8 mouse cellular contexts compared by ENCODE assay signal in the genomic region with DNA sequence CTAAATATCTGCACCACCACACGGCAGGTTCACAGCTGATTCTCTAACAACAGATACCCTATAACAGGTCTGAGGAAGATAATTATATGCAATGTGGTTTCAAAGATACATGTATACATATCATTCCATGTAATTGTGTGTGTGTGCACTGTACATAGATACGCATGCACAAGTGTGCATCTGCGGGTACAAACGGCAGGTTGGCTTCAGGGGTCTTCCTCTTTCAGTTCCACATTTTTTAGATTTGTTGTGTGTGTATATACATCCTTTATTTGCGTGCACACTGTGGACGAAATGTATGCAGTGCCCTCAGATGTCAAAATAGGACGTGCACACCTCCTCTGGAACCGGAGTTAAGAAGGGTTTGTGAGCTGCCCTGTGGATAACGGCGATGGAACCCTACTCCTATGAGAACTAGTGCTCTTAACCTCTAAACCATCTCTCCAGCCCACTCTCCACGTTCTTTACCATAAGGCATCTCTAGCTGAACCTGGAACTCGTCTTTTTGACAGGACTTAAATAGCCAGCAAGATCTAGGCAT. TPM values are rescaled to one million over a fixed set of nuclear protein-coding genes. Genes with fewer than 3 reads are reported as not detected.
DNase-seq lines count a peak whose midpoint lies in the region; ATAC-seq lines count a peak whose summit lies in the region.

No protein-coding gene starts in this region.

- peak overlapping the region; percentile 88 for H3K4me2 ChIP-seq in liver, embryonic 11.5 days
- peak overlapping the region; percentile 32; the same call in 1 of the 2 replicates for H3K4me2 ChIP-seq in forebrain, embryonic 13.5 days
- H3K4me2 ChIP-seq in limb, embryonic 15.5 days = peak overlapping the region; percentile 71
- peak overlapping the region; percentile 17; the same call in 1 of the 2 replicates for H3K4me2 ChIP-seq in neural tube, embryonic 15.5 days

- peaks cover 14% of the 10 kb centered on the region; the same call in 1 of the 2 replicates for H3K36me3 ChIP-seq in liver, embryonic 11.5 days (ENCODE audit: control insufficient read depth, insufficient read depth, low read length)
- H3K36me3 ChIP-seq in forebrain, embryonic 13.5 days (ENCODE audit: poor library complexity, severe bottlenecking) = peaks cover 22% of the 10 kb centered on the region
- peaks cover 23% of the 10 kb centered on the region for H3K36me3 ChIP-seq in limb, embryonic 15.5 days
- H3K36me3 ChIP-seq in neural tube, embryonic 15.5 days = peaks cover 10% of the 10 kb centered on the region; the same call in 1 of the 2 replicates

- H3K4me3 ChIP-seq in liver, embryonic 11.5 days (ENCODE audit: low read depth, low read length) = peak overlapping the region; percentile 94; the same call in 1 of the 2 replicates
- H3K4me3 ChIP-seq in forebrain, embryonic 13.5 days = peak overlapping the region; percentile 91
- peak overlapping the region; percentile 95 for H3K4me3 ChIP-seq in limb, embryonic 15.5 days
- H3K4me3 ChIP-seq in neural tube, embryonic 15.5 days (replicated peaks) = 0 out of 2 replicates have a peak overlapping the region, but pooled peaks have one; percentile 77

- no peak overlapping the region for H3K27ac ChIP-seq in liver, embryonic 11.5 days (ENCODE audit: low read depth, low read length)
- no peak overlapping the region; the same call in 1 of the 2 replicates for H3K27ac ChIP-seq in forebrain, embryonic 13.5 days
- peak overlapping the region; percentile 100 for H3K27ac ChIP-seq in limb, embryonic 15.5 days
- peak overlapping the region; percentile 97; the same call in 1 of the 2 replicates for H3K27ac ChIP-seq in neural tube, embryonic 15.5 days (replicated peaks)

- no peak for ATAC-seq in liver, embryonic 11.5 days (replicated peaks; ENCODE audit: low FRiP score)
- ATAC-seq in forebrain, embryonic 13.5 days = no peak
- no peak for ATAC-seq in limb, embryonic 15.5 days (ENCODE audit: insufficient number of reproducible peaks, low FRiP score, low TSS enrichment, low read depth)
- no peak for ATAC-seq in neural tube, embryonic 15.5 days (ENCODE audit: low FRiP score)

- no peak for DNase-seq in liver, embryonic 11.5 days (ENCODE audit: low spot score)
- DNase-seq in liver = no peak
- no peak for DNase-seq in adrenal gland, adult 2 months
- DNase-seq in thymus, postnatal 36 days = no peak
- no peak for DNase-seq in right cerebral cortex, postnatal 14 days

- H3K27me3 ChIP-seq in liver, embryonic 11.5 days (replicated peaks; ENCODE audit: control insufficient read depth, insufficient read depth, low read length) = peaks cover 1% of the 10 kb centered on the region; the same call in 1 of the 2 replicates
- H3K27me3 ChIP-seq in forebrain, embryonic 13.5 days = no peaks in the 10 kb centered on the region
- no peaks in the 10 kb centered on the region for H3K27me3 ChIP-seq in limb, embryonic 15.5 days
- no peaks in the 10 kb centered on the region for H3K27me3 ChIP-seq in neural tube, embryonic 15.5 days (replicated peaks)

- H3K9me3 ChIP-seq in liver, embryonic 11.5 days (ENCODE audit: control insufficient read depth, low read length) = no peaks in the 10 kb centered on the region
- no peaks in the 10 kb centered on the region for H3K9me3 ChIP-seq in forebrain, embryonic 13.5 days (replicated peaks)
- H3K9me3 ChIP-seq in limb, embryonic 15.5 days = no peaks in the 10 kb centered on the region
- H3K9me3 ChIP-seq in neural tube, embryonic 15.5 days (replicated peaks) = no peaks in the 10 kb centered on the region

- no peak overlapping the region for H3K9ac ChIP-seq in liver, embryonic 11.5 days (ENCODE audit: low read depth, low read length)
- no peak overlapping the region for H3K9ac ChIP-seq in forebrain, embryonic 13.5 days
- no peak overlapping the region for H3K9ac ChIP-seq in limb, embryonic 15.5 days
- H3K9ac ChIP-seq in neural tube, embryonic 15.5 days (replicated peaks) = no peak overlapping the region

- 72% methylated on average over 12 of the region's 12 CpGs for WGBS in liver, embryonic 11.5 days
- 87% methylated on average over 12 of the region's 12 CpGs for WGBS in forebrain, embryonic 13.5 days
- 78% methylated on average over 12 of the region's 12 CpGs for WGBS in limb, embryonic 15.5 days
- WGBS in neural tube, embryonic 15.5 days = 85% methylated on average over 12 of the region's 12 CpGs

- H3K4me1 ChIP-seq in liver, embryonic 11.5 days (replicated peaks; ENCODE audit: control insufficient read depth, insufficient read depth, low read length) = peaks cover 18% of the 10 kb centered on the region
- H3K4me1 ChIP-seq in forebrain, embryonic 13.5 days = peaks cover 25% of the 10 kb centered on the region
- peaks cover 20% of the 10 kb centered on the region for H3K4me1 ChIP-seq in limb, embryonic 15.5 days
- peaks cover 20% of the 10 kb centered on the region for H3K4me1 ChIP-seq in neural tube, embryonic 15.5 days

RNA-seq across cellular contexts. Expression of gene Nsmce4a, which starts 25.2 kb away (rescaled TPM):
- polyA plus RNA-seq in liver, embryonic 11.5 days (2014; fragmentation: Nextera tagmentation; extraction: Ambion mirVana) = 175 and 190 TPM in 2 replicates
- polyA plus RNA-seq in forebrain, embryonic 13.5 days (2015; fragmentation: Nextera tagmentation; extraction: Ambion mirVana) = 161 and 166 TPM in 2 replicates
- 111 and 125 TPM in 2 replicates for polyA plus RNA-seq in limb, embryonic 15.5 days (2015; fragmentation: Nextera tagmentation; extraction: Ambion mirVana)
- 74.8 and 96.9 TPM in 2 replicates for polyA plus RNA-seq in neural tube, embryonic 15.5 days (2015; fragmentation: Nextera tagmentation; extraction: Ambion mirVana)
- total RNA-seq in adrenal gland, adult 2 months (2021) = 10 to 100 TPM; 54.1 to 68.9 TPM
- polyA plus RNA-seq in adrenal gland, adult 2 months (2012; rRNA removed) = 50.4 and 73.4 TPM in 2 replicates

RNA-seq across cellular contexts. Expression of gene Ate1, which starts 27.5 kb away (rescaled TPM):
- 44.6 and 51.6 TPM in 2 replicates for polyA plus RNA-seq in liver, embryonic 11.5 days (2014; fragmentation: Nextera tagmentation; extraction: Ambion mirVana)
- 82.0 and 82.9 TPM in 2 replicates for polyA plus RNA-seq in forebrain, embryonic 13.5 days (2015; fragmentation: Nextera tagmentation; extraction: Ambion mirVana)
- polyA plus RNA-seq in limb, embryonic 15.5 days (2015; fragmentation: Nextera tagmentation; extraction: Ambion mirVana) = 50.8 and 55.7 TPM in 2 replicates
- 103 and 111 TPM in 2 replicates for polyA plus RNA-seq in neural tube, embryonic 15.5 days (2015; fragmentation: Nextera tagmentation; extraction: Ambion mirVana)
- total RNA-seq in adrenal gland, adult 2 months (2021) = 10 to 100 TPM; 38.8 to 40.9 TPM
- polyA plus RNA-seq in adrenal gland, adult 2 months (2012; rRNA removed) = 3.5 and 4.5 TPM in 2 replicates

RNA-seq across cellular contexts. Expression of gene Tacc2, which starts 29.5 kb away (rescaled TPM):
- polyA plus RNA-seq in liver, embryonic 11.5 days (2014; fragmentation: Nextera tagmentation; extraction: Ambion mirVana) = 16.4 and 17.3 TPM in 2 replicates
- polyA plus RNA-seq in forebrain, embryonic 13.5 days (2015; fragmentation: Nextera tagmentation; extraction: Ambion mirVana) = 45.0 and 45.2 TPM in 2 replicates
- 29.2 and 31.3 TPM in 2 replicates for polyA plus RNA-seq in limb, embryonic 15.5 days (2015; fragmentation: Nextera tagmentation; extraction: Ambion mirVana)
- polyA plus RNA-seq in neural tube, embryonic 15.5 days (2015; fragmentation: Nextera tagmentation; extraction: Ambion mirVana) = 53.9 and 58.9 TPM in 2 replicates
- 10 to 100 TPM; 36.2 to 44.4 TPM for total RNA-seq in adrenal gland, adult 2 months (2021)
- 37.0 and 43.0 TPM in 2 replicates for polyA plus RNA-seq in adrenal gland, adult 2 months (2012; rRNA removed)

Comparison
In these comparisons a context has a peak if more than half of its experiments do, and no peak if none do; other contexts are left out.
1. H3K27ac ChIP-seq: peak in limb, embryonic 15.5 days (single experiment) and neural tube, embryonic 15.5 days (single experiment); none in liver, embryonic 11.5 days (single experiment) and forebrain, embryonic 13.5 days (single experiment).
2. H3K4me2 ChIP-seq: peak in every context shown above with its lines; median percentile 88 in liver, embryonic 11.5 days; 71 in limb, embryonic 15.5 days; 32 in forebrain, embryonic 13.5 days; 17 in neural tube, embryonic 15.5 days.
3. Peak in every context shown above with its lines, with median percentiles within 50 percentile points of each other: H3K4me3 ChIP-seq.